Mouse (Mus musculus): Measurements from ENCODE around the gene Ttc28. TPM values are rescaled to one million over a fixed set of nuclear protein-coding genes. Genes with fewer than 3 reads are reported as not detected.

The Ttc28 gene
- total RNA-seq, 2 experiments from 2014 or later = 26.7 to 29.3 TPM

DNA sequence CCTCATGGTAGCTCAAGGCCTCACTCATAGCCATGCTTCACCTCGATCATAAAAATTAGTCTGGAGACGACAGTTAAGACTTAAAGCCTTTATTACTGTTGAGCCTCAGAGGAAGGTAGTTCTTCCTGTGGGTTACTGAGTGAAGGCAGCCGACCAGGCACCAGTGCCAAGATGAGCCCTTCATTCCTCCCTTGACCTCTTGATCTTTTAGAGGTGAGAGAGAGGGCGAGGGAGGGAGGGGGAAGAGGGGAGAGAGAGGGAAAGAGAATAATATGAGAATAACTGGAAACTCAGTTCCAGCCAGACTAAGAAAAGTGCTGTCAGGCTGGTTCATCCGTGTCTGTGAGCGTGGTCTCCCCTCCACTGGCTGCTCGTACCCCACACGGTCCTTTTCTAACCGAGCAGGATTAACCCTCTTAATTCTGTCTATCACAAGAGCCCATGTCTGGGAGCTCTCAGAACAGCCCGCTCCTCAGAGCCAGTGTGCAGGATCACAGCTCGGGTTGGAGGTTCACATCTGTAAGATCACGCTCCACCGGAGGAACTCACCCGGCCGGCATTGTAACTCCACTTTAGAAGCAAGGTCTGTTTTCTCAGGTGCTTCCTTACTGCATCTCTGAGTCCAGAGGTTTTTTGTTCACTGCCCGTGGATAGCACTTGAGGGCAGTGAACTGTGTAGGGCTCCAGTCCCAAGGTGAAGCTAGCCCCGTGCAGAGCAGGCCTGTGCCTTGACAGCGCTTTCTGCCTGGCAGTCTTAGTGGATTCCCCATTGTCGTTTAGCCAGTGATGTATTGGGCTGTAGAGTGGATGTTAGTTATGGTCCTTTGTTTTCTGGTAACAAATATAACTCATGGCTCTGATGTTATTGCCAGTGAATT is 272.5 kb downstream of the Ttc28 start:
- intact Hi-C loops (cut with DNase I) = no loop called here
- DNase-seq = no peak

DNA sequence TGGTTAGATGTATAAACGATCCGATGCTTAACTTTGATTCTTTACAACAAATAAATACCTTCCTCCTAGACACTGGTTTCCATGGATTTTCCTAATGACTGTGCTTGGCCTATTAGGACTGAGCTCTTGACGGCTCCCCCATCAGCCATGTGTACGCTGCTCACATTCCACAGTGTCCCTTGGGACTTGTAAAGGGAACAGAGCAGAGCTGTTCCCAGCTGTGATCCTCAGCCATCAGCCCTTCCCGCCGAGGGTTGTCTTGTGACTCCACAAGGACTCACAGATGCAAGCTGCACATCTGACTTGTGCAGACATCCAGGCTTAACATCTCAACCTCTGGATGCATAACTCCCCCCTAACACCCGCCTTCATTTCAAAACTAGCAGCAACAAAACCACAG is 275.0 kb downstream of the Ttc28 start:
- intact Hi-C loops (cut with DNase I) = no loop called here
- peak; percentile 73 to 82 for DNase-seq

DNA sequence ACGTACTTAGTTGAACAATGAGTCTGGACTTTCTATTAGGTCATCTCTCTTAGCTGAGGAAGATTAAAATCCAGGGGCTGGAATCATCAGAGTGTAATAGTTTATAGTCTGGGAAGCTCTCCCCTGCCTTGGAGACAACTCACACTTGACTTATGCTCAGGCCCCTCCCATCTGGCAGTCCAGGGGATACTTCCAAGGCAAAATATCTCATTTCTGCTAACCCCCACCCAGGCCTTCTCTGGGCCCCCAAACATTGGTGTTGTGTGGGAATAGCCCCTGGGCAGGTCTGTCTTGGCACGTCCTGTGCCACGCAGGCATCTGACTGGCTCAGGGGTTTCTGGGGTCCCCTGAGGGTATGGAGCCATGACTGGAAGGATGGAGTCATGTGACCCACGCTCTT is 275.7 kb downstream of the Ttc28 start:
- intact Hi-C loops (cut with DNase I) = no loop called here
- peak in 1 of 2 experiments; percentile 33 for DNase-seq

DNA sequence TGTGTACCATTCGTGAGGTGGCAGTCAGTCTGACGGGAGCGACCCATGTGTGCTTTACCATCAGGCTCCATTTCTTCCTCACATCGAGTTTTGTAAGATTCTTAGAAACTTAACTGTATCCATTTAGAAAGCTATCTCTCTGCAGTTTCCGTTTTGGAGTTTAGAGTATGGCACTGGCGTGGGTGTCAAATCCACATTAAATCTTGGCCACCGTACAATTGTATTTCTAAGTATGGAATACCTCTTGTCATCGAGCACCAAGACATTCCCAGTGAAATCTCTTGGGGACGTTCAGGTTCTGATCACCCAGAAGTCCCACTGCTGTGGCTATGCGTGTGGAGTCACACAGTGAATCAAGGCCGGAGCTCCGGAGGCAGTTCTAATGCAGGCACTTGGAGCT is 276.3 kb downstream of the Ttc28 start:
- DNase-seq = no peak
- intact Hi-C loops (cut with DNase I) = no loop called here

DNA sequence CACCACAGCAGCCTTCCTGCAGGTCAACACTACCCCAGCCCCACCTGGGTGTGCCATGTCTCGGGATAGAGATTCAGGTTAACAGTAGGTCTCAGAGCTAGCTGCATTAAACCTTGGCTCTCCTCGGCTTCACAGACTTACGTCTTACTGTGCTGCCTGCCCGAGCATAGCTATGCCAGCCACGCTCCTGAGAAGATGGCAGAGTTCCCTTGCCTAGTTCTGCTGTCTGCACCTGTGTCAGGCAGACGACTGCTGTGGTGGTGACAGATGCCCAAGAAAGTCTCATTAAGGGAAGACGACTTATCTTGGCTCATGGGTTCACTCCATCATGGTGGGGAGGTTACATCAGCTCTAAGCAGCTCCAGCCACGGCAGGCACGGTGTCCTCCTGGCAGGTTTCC is 278.7 kb downstream of the Ttc28 start:
- intact Hi-C loops (cut with DNase I) = no loop called here
- no peak for DNase-seq

DNA sequence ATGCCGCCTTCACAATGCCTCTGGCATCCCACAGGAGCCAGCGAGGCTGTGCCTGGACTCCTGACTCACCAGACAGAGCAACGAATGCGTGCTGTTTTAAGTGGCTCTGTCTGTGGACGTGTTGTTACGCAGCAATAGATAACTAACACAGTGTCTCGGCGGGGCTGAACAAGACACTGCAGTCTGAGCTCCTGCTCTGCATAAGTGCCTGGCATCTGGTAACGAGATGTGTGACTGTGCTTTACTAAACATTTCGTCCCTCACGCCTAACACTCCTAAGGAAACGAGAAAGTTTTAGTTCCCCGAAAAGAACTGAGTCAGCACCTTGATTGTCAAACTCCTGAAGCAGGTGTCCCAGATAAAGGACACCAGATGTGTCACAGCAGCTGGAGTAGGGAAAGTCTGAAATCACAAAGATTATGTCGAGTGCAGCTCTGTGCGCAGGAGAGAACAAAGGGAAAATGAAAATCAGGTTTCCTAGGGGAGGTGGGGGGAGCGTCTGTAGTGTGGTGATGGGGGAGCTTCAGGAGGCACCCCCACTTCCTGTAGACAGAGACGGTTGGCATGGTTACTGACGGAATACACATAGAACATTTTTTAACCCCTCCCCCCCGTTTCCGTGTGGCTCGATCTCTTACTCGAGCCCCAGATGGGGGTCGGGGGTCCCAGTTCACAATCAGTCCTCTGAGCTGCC is 280.2 kb downstream of the Ttc28 start:
- DNase-seq = no peak
- intact Hi-C loops (cut with DNase I) = no loop called here

DNA sequence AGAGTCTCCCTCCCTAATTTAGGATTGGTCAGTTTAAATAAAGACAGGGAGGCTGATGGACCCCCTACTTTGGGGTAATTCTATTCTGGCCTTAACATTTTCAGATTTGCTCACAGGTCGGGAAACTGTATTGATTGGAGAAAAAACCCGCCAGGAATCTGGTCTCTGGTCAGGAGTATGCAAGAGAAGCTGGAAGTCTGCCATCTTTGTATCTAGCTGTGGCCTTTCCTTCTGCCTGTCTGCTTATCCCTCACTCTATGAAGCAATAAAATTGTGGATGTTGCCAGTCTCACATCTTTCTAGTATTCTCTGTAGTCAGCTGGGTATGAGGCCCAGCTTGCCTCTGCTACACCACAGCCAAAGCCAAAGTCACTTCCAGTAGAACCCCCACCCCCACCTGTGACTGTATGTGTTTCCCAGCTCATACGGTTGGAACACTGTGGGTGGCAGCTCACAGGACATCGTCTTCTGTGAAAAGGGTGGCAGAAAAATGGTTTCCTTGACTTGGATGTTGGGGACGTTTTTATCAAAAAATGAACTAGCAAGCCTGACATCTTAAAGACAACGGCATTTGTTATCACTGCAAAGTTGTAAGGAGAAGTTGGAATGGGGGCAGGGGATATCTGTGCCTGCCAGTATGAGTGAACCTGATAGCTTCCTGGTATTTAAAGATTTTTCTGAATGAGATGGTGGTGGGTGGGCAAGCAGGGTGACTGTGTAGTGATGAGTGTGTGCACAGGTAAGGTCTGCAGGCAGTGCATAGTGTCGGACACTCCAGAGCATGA is 281.7 kb downstream of the Ttc28 start:
- intact Hi-C loops (cut with DNase I) = no loop called here
- DNase-seq = no peak

DNA sequence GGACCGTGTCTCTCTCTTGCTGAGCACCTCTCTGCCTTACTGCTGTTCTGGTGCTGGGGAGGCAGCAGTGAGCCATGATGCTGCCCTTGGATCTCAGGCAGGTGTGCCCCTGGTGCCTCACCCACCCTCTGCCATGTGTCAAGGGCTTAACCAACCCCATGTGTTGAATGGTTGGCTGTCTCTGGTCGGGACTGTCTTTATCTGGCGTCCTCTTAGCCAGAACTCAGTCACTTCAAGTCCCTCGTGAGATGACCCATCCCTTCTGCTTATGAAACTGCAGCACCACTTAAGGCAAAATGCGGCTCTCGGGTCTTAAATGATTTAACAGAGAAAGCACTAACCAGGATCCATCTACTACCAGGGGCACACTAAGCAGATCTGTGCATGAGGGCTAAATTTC is 283.3 kb downstream of the Ttc28 start:
- DNase-seq = no peak
- intact Hi-C loops (cut with DNase I) = no loop called here

DNA sequence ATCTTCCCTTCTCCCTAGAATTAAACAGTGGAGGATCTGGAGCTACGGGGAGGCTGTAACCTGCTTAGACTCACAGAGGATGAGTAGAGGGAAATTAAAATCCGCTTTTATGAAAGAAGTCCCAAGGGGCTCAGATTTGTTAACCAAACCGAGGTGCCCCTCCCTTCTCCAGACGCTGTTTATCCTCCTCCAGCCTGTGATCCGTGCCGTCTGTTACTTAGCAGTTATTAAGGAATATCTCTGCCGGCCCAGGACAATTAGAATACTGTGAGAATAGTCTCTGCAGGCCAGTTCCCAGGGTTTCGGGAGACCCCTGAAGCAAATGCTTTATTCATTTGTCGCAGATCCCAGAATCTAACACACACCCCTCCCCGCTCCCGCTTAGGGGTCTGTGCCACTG is 283.8 kb downstream of the Ttc28 start:
- intact Hi-C loops (cut with DNase I) = no loop called here
- DNase-seq = no peak

DNA sequence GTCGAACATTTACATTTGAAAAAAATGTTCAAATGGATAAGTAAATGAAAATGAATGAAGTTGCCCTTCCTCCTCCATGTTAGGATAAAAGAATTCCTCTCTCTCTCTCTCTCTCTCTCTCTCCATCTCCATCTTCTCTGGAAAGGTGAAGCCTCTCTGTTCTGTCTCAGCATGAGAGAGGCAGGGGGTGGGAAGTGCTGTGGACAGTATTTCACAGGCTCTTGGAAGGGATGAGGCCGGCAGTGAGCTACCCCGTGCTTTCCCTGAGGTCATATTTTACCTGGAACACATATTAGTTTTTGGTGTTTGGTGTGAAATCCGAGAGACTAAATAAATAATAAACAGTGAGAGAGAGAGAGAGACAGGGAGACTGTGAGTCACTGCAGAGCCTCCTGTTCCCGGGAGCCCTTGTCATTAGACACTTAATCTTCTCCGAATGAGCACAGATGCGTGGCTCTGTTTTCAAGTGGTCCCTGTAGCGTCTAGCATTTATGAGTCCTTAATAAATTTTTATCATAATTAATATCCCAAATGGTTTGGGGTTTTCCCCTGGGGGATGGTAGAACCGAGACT is 284.8 kb downstream of the Ttc28 start:
- intact Hi-C loops (cut with DNase I) = no loop called here
- no peak for DNase-seq

DNA sequence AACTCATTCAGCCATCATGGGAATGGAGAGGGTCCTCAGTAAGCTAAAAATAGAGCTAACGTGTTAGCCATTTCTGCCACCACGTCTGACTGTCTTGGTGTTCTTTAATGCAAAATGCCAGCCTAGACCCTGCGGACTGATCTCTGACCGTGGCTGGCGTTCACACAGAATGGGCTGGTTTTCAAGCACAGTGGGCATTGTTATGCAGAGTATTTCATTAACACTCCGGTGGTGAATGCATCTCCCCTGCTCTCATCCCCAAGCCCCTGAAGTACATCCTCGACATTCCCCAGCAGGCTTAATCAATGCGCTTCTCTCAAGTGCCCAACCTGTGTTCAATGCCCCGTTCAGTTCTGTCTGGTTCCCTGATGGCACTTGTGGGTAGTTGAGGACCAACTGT is 290.8 kb downstream of the Ttc28 start:
- intact Hi-C loops (cut with DNase I) = no loop called here
- no peak for DNase-seq

DNA sequence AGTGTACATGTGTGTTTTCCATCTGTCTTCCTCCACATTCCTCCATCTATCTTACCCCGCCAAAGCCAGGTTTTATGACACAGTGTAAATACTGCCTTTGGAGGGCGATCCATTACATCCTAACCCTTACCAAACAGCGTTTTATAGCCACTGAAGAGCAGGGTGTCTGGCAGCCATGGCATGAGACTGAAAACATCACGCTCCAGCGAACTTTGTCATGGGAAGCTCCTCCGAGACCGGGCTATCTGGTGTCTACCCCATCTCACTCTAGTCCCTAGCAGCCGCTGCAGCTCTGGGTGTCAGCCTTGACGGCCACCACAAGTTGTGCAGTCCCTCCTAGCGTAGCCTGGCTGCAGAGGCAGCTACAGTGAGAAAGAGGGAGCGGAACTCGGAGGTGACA is 295.8 kb downstream of the Ttc28 start:
- DNase-seq = no peak
- intact Hi-C loops (cut with DNase I) = no loop called here

DNA sequence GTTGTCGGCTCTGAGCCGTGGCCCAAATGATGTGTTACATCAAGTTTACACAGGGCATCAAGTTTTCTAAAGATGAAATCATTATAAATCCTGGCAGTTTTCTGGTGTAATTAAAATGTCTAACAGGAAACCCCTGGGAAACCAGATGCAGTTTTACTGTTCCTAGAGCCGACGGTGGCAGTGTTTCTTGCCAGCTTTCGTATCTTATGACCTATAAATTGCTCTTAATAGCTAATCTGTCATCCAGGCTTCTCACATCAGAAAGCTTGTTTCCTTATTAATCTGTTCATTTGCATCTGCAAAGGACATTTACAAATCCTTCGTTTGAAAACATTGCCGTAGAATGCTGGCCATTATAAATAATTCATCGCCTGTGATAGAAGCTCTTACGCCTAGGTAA is 296.2 kb downstream of the Ttc28 start:
- intact Hi-C loops (cut with DNase I) = no loop called here
- no peak for DNase-seq

DNA sequence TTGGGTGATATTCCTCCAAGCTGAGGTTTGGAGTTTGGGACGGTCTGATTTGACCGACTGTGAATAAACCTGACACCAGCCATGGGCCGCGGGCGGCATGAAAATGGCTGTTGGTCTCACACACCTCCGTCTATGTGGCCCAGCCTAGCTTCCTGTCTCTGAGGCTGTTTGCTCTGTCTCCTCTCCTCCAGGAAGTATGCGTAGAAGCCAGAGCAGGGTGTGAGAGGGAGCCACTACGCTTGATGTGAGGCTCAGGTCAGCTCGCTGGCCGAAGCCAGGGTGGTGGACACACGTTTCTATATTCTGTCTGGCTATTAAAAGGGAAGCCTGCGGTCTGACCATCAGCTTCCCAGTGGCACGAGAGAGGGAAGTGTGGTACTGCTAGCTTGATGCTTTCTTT is 296.8 kb downstream of the Ttc28 start:
- DNase-seq = no peak
- intact Hi-C loops (cut with DNase I) = no loop called here

DNA sequence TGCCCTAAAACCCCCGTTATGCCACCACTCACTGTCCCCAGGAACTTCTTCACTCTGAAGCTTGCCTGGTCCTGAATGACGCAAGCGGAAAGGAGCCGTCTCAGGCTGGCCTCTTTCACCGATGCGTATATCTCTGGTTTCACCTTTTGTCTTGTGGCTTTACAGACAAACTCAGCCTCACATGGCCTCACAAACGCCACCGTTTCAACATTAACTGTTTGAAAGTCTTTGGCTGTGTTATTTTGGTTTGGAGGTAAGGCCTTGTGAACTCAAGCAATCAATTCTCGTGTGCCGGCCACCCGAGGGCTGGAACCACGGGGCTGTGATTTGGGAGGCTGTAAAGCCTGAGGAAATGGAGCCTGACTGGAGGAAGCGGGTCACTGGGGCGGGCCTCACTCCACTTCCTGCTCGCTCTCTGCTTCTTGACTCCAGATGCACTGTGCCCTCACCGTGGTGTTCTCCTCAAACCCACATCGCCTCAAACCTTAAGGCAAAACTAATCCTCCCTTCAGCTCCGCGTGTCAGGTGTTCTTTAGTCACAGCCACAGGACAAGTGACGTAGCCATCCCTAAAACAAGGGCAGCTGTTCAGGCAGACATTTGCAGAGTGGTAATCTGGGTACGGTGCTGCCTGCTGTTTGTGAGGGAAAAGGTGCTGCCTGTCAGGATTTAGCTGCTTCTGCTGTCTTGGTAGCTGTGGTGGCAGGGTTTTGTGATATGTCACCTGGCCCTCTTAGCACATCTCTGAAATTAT is 298.9 kb downstream of the Ttc28 start:
- DNase-seq = peak; percentile 61 to 66
- intact Hi-C loops (cut with DNase I) = no loop called here

DNA sequence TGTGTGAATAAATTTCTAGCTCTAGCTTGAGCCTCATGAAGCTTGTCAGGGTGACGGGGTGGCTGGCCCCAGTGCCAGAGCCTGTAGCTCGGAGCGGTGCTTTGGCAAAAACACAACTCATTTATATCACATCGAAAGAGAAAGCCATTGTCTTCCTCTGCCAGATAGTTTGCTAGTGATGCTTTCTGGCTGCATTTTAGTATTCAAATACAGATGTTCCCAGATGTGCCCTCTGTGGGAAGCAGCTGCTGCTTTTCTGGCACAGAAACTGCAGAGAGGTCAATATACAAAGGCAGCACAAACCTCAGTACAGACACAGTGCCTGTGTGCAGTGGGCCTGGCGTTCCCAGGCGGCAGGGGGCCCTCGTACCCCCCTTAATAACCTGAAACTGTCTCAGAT is 300.0 kb downstream of the Ttc28 start:
- intact Hi-C loops (cut with DNase I) = no loop called here
- no peak for DNase-seq

DNA sequence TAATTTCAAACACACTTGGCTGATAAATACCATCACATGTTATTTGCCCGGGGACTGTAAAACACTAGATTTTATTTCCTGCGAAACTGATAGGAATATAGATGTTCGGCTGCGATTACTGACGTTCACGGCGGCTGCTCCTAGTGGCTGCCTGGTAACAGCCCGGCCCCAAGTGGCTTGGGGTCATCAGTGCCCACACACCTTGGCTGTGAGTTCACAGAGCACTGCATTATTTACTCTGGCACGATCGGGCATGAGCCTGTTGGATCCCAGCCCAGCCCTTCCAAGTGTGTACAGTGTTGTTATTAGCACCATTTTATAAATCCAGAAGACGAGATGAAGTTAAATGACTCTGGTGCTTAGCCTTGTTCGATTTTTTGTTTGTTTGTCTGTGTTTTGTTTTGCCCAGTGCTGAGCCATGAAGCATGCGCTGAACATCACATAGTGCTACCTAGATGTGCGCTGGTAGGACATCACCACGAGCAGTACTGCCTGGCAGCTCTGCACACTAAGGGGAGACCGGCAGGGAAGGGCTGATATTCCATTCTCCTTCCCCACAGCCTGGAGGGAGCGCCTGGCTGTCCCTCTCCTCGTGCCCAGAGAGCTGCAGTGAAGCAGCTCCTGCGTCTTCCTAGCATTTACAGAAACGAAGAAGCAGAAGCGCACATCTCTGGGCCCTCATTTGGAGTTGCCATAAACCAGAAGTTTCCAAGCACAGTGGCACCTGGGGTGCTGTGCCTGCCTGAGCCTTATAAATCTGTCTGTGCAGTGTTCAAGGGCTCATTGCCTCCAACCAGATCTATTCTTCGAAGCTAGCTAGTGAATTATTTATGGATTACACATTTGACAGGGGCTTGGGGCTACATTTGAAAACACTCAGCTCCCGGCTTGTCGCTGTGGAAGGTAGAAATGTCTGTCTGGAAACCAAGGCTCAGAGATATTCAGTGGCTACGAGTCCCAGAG is 300.8 kb downstream of the Ttc28 start:
- no peak for DNase-seq
- intact Hi-C loops (cut with DNase I) = no loop called here

DNA sequence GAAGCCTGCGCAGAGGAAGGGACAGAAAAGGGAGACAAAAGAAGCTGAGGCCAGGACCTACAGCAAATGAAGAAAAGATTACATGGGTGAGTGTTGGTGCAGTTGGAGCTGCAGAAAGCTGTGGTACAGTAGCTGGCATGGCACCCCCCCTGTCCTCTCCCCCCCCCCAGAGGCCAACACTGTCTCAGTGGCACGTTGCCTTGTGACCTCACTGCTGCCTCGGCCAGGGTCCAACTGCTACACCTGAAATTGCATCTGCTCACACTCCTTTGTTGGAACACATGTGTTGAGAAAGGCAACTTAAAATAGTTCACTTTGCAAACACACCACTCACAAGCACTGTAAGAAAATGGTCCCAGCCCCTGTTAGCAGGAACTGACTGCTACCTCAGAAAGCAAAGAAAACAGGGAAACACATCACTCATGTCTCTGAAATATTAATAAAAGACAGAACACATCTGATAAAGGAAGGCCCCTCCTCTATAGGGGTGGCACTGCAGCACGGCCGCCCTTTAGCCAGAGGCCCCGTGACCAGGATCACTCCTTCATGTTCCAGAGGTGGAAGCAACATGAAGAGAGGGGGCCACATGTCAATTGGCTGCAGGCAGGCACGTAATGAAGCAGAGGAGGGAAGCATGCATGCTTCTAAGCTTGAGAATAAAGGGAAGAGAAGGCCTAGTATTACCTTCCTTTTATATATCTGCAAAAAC is 301.8 kb downstream of the Ttc28 start:
- no peak for DNase-seq

DNA sequence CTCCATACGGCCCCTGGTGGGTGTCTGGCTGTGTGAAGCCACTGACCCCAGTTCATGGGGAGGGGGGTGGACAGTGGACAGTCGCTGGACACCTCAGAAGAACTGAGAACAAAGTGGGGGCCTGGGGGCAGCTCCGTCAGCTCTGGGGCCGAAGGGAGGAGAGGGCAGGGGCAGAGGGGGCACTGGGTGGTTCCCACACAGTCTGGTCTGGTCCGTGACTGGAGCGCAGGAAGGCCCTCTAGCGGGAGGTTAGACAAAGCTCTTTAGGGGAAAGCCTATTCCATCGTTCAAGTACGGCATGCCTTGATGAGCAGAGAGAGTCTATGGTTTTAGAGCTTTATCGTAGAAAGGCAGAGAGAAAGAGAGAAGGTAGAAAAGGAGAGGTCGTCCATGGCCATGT is 307.0 kb downstream of the Ttc28 start:
- intact Hi-C loops (cut with DNase I) = no loop called here

More for the DNA sequence above, 301.8 kb downstream of the Ttc28 start:
- intact Hi-C loops (cut with DNase I) = no loop called here

More for the DNA sequence above, 307.0 kb downstream of the Ttc28 start:
- DNase-seq = no peak

Measured in heart, postnatal 10 days (tissue).